Mouse (Mus musculus): ENCODE results near the gene Clip4. TPM values are rescaled to one million over a fixed set of nuclear protein-coding genes. Genes with fewer than 3 reads are reported as not detected.

The Clip4 gene
- total RNA-seq, 1 experiment: 6.1 TPM

DNA sequence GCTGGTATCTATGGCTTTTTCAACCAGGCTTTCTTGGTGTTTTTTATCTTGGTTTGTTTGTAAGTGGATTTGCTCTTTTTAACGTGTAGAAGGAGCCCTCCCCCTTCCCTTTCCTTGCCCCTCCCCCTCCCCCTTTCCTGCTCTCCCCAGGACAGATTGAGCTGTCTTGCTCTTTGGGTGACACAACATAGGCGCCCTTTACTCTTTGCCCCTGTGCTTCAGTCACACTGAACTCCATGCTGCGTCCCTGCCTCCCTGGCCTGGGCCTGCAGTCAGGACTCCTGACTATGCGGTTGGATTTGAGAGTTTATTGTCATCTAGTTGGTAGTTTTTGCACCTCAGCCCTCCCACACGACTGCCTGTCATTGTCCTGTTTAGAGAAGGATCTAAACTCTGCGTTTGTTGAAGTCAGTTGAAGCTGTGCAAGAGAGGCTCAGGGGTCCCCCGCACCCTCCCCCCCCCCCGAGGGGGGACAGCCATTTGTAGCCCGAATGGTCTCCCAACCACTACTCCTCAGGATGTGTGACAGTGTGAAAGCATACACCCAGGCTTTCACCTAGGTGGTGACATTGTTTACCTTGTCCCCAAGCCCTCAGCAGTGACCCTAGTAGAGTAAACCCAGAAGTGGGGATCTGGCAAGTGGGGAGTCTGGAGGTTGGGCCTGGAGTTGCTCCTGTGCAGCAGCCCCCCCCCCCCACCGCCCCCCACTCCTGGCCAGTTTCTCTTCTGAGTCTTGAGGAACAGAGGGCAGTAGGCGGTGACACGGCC lies 60.6 kb downstream of the Clip4 start:
- no peak for TF ChIP-seq ZC3H11A (IDR thresholded peaks at IDR 0.05; ENCODE audit: borderline replicate concordance, low read depth, low read length)
- TF ChIP-seq MAFK (IDR thresholded peaks at IDR 0.05; ENCODE audit: insufficient read depth, low read depth, low read length): no peak
- TF ChIP-seq ZNF384 (IDR thresholded peaks at IDR 0.05; ENCODE audit: low read depth, low read length): no peak
- no peak for TF ChIP-seq HCFC1 (IDR thresholded peaks at IDR 0.05; ENCODE audit: borderline replicate concordance, insufficient read depth, low read length)
- no peak for TF ChIP-seq CHD2 (IDR thresholded peaks at IDR 0.05; ENCODE audit: low read depth, low read length)
- H3K9ac ChIP-seq (ENCODE audit: insufficient read depth, low read depth, low read length, poor library complexity, severe bottlenecking): no peak overlapping the region
- H3K4me1 ChIP-seq (ENCODE audit: control insufficient read depth in 2 of 2, insufficient read depth in 2 of 2, low read length in 2 of 2, poor library complexity in 1 of 2): no peaks in the 10 kb centered on the region
- no peak for DNase-seq (ENCODE audit: low read depth, low spot score)
- in situ Hi-C loops (cut with MboI; ENCODE audit: low sequenced_read_pairs in 2 of 2, unreplicated experiment in 2 of 2): no loop called here
- H3K36me3 ChIP-seq (ENCODE audit: control insufficient read depth, insufficient read depth, low read length, poor library complexity, severe bottlenecking): peaks cover 2% of the 10 kb centered on the region; the same call in 1 of the 2 replicates
- H3K27ac ChIP-seq (ENCODE audit: insufficient read depth, low read depth, low read length, poor library complexity, severe bottlenecking): no peak overlapping the region
- H3K9me3 ChIP-seq (ENCODE audit: control insufficient read depth, insufficient read depth, low read depth, low read length): no peaks in the 10 kb centered on the region
- H3K4me3 ChIP-seq (ENCODE audit: insufficient read depth in 1 of 2, low read depth in 1 of 2, low read length in 2 of 2, poor library complexity in 1 of 2, severe bottlenecking in 1 of 2): no peak overlapping the region

DNA sequence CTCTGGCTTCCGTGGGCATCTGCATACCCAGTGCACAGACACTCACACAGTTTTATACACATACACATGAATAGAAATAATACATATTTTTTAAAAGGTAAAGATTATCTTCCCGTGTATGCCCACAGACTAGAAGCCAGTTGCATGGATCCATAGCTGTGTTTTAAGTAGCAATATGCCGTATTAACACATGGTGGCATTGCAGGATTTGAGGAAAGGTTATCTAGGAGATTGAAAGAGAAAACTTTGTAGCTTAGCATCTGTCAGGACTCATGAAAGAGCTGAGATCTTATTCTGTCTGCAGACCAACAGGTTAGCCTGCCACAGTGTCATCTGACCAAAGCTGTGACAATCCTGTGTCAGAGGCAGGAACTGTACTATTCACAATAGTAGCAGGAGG lies 63.7 kb downstream of the Clip4 start:
- no peak overlapping the region for H3K9ac ChIP-seq (ENCODE audit: insufficient read depth, low read depth, low read length, poor library complexity, severe bottlenecking)
- no peaks in the 10 kb centered on the region for H3K9me3 ChIP-seq (ENCODE audit: control insufficient read depth, insufficient read depth, low read depth, low read length)
- H3K4me3 ChIP-seq (ENCODE audit: insufficient read depth in 1 of 2, low read depth in 1 of 2, low read length in 2 of 2, poor library complexity in 1 of 2, severe bottlenecking in 1 of 2): no peak overlapping the region
- no peaks in the 10 kb centered on the region; the same call in 1 of the 2 replicates for H3K36me3 ChIP-seq (ENCODE audit: control insufficient read depth, insufficient read depth, low read length, poor library complexity, severe bottlenecking)
- no peaks in the 10 kb centered on the region for H3K4me1 ChIP-seq (ENCODE audit: control insufficient read depth in 2 of 2, insufficient read depth in 2 of 2, low read length in 2 of 2, poor library complexity in 1 of 2)
- no peak for DNase-seq (ENCODE audit: low read depth, low spot score)
- H3K27ac ChIP-seq (ENCODE audit: insufficient read depth, low read depth, low read length, poor library complexity, severe bottlenecking): no peak overlapping the region
- TF ChIP-seq CHD2 (IDR thresholded peaks at IDR 0.05; ENCODE audit: low read depth, low read length) (no peak), MAFK (IDR thresholded peaks at IDR 0.05; ENCODE audit: insufficient read depth, low read depth, low read length) (no peak), HCFC1 (IDR thresholded peaks at IDR 0.05; ENCODE audit: borderline replicate concordance, insufficient read depth, low read length) (no peak), ZNF384 (IDR thresholded peaks at IDR 0.05; ENCODE audit: low read depth, low read length) (no peak), ZC3H11A (IDR thresholded peaks at IDR 0.05; ENCODE audit: borderline replicate concordance, low read depth, low read length) (no peak)
- in situ Hi-C loops (cut with MboI; ENCODE audit: low sequenced_read_pairs in 2 of 2, unreplicated experiment in 2 of 2): no loop called here

DNA sequence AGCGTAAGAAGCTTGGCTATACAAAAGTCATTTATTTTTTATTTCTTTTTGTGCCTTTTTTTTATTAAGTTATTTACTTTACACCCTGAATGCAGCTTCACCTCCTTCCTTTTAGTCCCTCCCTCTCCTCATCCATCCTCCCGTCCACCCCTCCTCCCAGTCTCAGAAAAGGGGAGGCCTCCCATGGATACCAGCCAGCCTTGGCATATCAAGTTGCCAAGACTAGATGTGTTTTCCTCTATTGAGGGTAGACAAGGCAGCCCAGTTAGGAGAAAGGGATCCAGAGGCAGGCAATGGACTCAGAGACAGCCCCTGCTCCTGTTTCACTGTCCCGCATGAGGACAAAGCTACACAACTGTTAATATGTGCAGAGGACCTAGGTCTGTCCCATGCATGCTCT lies 93.9 kb downstream of the Clip4 start:
- in situ Hi-C loops (cut with MboI; ENCODE audit: low sequenced_read_pairs in 2 of 2, unreplicated experiment in 2 of 2): loop anchor here (25.0 kb wide), 2 partner anchors 175 to 300 kb away; partner anchors contain the start of gene Spdya (in 1 of the 2)
- no peak overlapping the region for H3K9ac ChIP-seq (ENCODE audit: insufficient read depth, low read depth, low read length, poor library complexity, severe bottlenecking)
- no peaks in the 10 kb centered on the region for H3K9me3 ChIP-seq (ENCODE audit: control insufficient read depth, insufficient read depth, low read depth, low read length)
- DNase-seq (ENCODE audit: low read depth, low spot score): no peak
- TF ChIP-seq MAFK (IDR thresholded peaks at IDR 0.05; ENCODE audit: insufficient read depth, low read depth, low read length) (no peak), CHD2 (IDR thresholded peaks at IDR 0.05; ENCODE audit: low read depth, low read length) (no peak), HCFC1 (IDR thresholded peaks at IDR 0.05; ENCODE audit: borderline replicate concordance, insufficient read depth, low read length) (no peak), ZC3H11A (IDR thresholded peaks at IDR 0.05; ENCODE audit: borderline replicate concordance, low read depth, low read length) (no peak)
- H3K4me3 ChIP-seq (ENCODE audit: insufficient read depth in 1 of 2, low read depth in 1 of 2, low read length in 2 of 2, poor library complexity in 1 of 2, severe bottlenecking in 1 of 2): no peak overlapping the region
- no peaks in the 10 kb centered on the region for H3K36me3 ChIP-seq (ENCODE audit: control insufficient read depth, insufficient read depth, low read length, poor library complexity, severe bottlenecking)
- no peak overlapping the region for H3K27ac ChIP-seq (ENCODE audit: insufficient read depth, low read depth, low read length, poor library complexity, severe bottlenecking)
- H3K4me1 ChIP-seq (ENCODE audit: control insufficient read depth in 2 of 2, insufficient read depth in 2 of 2, low read length in 2 of 2, poor library complexity in 1 of 2): no peaks in the 10 kb centered on the region

DNA sequence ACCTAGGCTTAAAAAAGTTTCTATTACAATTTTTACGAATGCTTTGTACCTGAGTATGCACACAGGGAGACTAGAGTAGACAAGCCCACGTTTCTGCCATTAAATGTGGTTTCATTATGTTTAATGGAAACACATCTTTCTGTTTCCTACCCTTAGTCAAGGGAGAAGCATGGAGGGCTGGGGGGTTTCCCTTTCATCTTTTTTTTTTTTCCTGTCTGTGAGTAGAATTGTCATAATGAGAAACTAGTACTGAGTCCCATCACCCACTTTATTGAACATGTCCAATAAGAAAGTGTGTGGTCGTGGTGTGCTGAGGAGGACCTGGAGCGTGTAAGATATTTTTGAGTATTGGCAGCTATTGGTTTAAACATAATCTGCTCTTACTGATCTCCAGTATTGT lies 94.6 kb downstream of the Clip4 start:
- H3K4me3 ChIP-seq (ENCODE audit: insufficient read depth in 1 of 2, low read depth in 1 of 2, low read length in 2 of 2, poor library complexity in 1 of 2, severe bottlenecking in 1 of 2): no peak overlapping the region
- in situ Hi-C loops (cut with MboI; ENCODE audit: low sequenced_read_pairs in 2 of 2, unreplicated experiment in 2 of 2): loop anchor here (25.0 kb wide), 2 partner anchors 176 to 301 kb away; partner anchors contain the start of gene Spdya (in 1 of the 2)
- no peaks in the 10 kb centered on the region for H3K4me1 ChIP-seq (ENCODE audit: control insufficient read depth in 2 of 2, insufficient read depth in 2 of 2, low read length in 2 of 2, poor library complexity in 1 of 2)
- H3K36me3 ChIP-seq (ENCODE audit: control insufficient read depth, insufficient read depth, low read length, poor library complexity, severe bottlenecking): no peaks in the 10 kb centered on the region
- H3K9ac ChIP-seq (ENCODE audit: insufficient read depth, low read depth, low read length, poor library complexity, severe bottlenecking): no peak overlapping the region
- no peaks in the 10 kb centered on the region for H3K9me3 ChIP-seq (ENCODE audit: control insufficient read depth, insufficient read depth, low read depth, low read length)
- DNase-seq (ENCODE audit: low read depth, low spot score): no peak
- TF ChIP-seq ZC3H11A (IDR thresholded peaks at IDR 0.05; ENCODE audit: borderline replicate concordance, low read depth, low read length): no peak
- no peak for TF ChIP-seq MAFK (IDR thresholded peaks at IDR 0.05; ENCODE audit: insufficient read depth, low read depth, low read length)
- no peak for TF ChIP-seq HCFC1 (IDR thresholded peaks at IDR 0.05; ENCODE audit: borderline replicate concordance, insufficient read depth, low read length)
- no peak for TF ChIP-seq CHD2 (IDR thresholded peaks at IDR 0.05; ENCODE audit: low read depth, low read length)
- no peak for TF ChIP-seq ZNF384 (IDR thresholded peaks at IDR 0.05; ENCODE audit: low read depth, low read length)
- no peak overlapping the region for H3K27ac ChIP-seq (ENCODE audit: insufficient read depth, low read depth, low read length, poor library complexity, severe bottlenecking)
